In genomic region chr1:43837236-43837635, GRCm38 (mm10) we compare ENCODE assay signal across 24 mouse cellular contexts. TPM values are rescaled to one million over a fixed set of nuclear protein-coding genes. Genes with fewer than 3 reads are reported as not detected.
A peak's percentile ranks its signal among the peaks of the same experiment; 100 is the strongest.
DNase-seq lines count a peak whose midpoint lies in the region; ATAC-seq and TF ChIP-seq lines count a peak whose summit lies in the region.
"Had no signal": no experiment of that assay in that cellular context is flagged by ENCODE, and none has a peak within 500 bp of the region (broad histone marks: within the 10 kb centered on the region; RNA-seq: fewer than 3 reads in every experiment).

No protein-coding gene starts in this region.

- ATAC-seq in kidney, embryonic 14.5 days (ENCODE audit: low FRiP score, low TSS enrichment) = no peak
- ATAC-seq: activated CD4-positive, CD25-positive, alpha-beta regulatory T cell, adult 4 months; forebrain, embryonic 14.5 days; forebrain, embryonic 16.5 days; Patski had no signal

- WGBS in kidney, adult 2 months = 57% methylated on average over 1 of the region's 1 CpGs
- WGBS in kidney, embryonic 14.5 days = 97% methylated on average over 1 of the region's 1 CpGs

- no peaks in the 10 kb centered on the region for H3K9me3 ChIP-seq in kidney, embryonic 14.5 days (ENCODE audit: control insufficient read depth, low read length)
- H3K9me3 ChIP-seq: embryonic facial prominence, embryonic 13.5 days; embryonic facial prominence, embryonic 15.5 days; forebrain, embryonic 10.5 days; forebrain, embryonic 12.5 days had no signal

- no peaks in the 10 kb centered on the region for H3K36me3 ChIP-seq in kidney, adult 2 months (ENCODE audit: control insufficient read depth, insufficient read depth, low read length)
- no peaks in the 10 kb centered on the region for H3K36me3 ChIP-seq in kidney, embryonic 14.5 days (ENCODE audit: control insufficient read depth, insufficient read depth, low read length)
- H3K36me3 ChIP-seq: embryonic facial prominence, embryonic 13.5 days; embryonic facial prominence, embryonic 15.5 days; forebrain, embryonic 10.5 days; forebrain, embryonic 12.5 days had no signal

- TF ChIP-seq CTCF in kidney, adult 2 months (conservative IDR thresholded peaks at IDR 0.05; ENCODE audit: insufficient read depth, insufficient read length, low read depth, low read length) = no peak

- H3K4me3 ChIP-seq in kidney, adult 2 months (ENCODE audit: insufficient read depth, low read depth, low read length) = no peak overlapping the region
- no peak overlapping the region for H3K4me3 ChIP-seq in kidney, embryonic 14.5 days (ENCODE audit: low read length)
- H3K4me3 ChIP-seq: embryonic facial prominence, embryonic 13.5 days; embryonic facial prominence, embryonic 15.5 days; erythroblast, embryonic 14.5 days; forebrain, embryonic 10.5 days; forebrain, embryonic 12.5 days had no signal

- no peak overlapping the region for H3K27ac ChIP-seq in kidney, adult 2 months (ENCODE audit: insufficient read depth, low read depth, low read length)
- H3K27ac ChIP-seq in kidney, embryonic 14.5 days (ENCODE audit: low read depth, low read length) = no peak overlapping the region
- H3K27ac ChIP-seq: embryonic facial prominence, embryonic 13.5 days; embryonic facial prominence, embryonic 15.5 days; forebrain, embryonic 10.5 days; forebrain, embryonic 12.5 days had no signal

- H3K4me2 ChIP-seq in kidney, embryonic 14.5 days (replicated peaks; ENCODE audit: low read depth, low read length) = no peak overlapping the region
- H3K4me2 ChIP-seq: embryonic facial prominence, embryonic 13.5 days; embryonic facial prominence, embryonic 15.5 days; forebrain, embryonic 12.5 days had no signal

- H3K4me1 ChIP-seq in kidney, adult 2 months (ENCODE audit: control insufficient read depth, insufficient read depth, low read length) = no peaks in the 10 kb centered on the region; the same call in 1 of the 2 replicates
- no peaks in the 10 kb centered on the region for H3K4me1 ChIP-seq in kidney, embryonic 14.5 days (ENCODE audit: control insufficient read depth, insufficient read depth, low read length)
- H3K4me1 ChIP-seq: embryonic facial prominence, embryonic 13.5 days; embryonic facial prominence, embryonic 15.5 days; forebrain, embryonic 10.5 days; forebrain, embryonic 12.5 days had no signal

- no peaks in the 10 kb centered on the region for H3K27me3 ChIP-seq in kidney, adult 2 months (replicated peaks; ENCODE audit: control insufficient read depth, insufficient read depth, low read length)
- no peaks in the 10 kb centered on the region for H3K27me3 ChIP-seq in kidney, embryonic 14.5 days (ENCODE audit: control insufficient read depth, insufficient read depth, low read length)
- H3K27me3 ChIP-seq: embryonic facial prominence, embryonic 13.5 days; embryonic facial prominence, embryonic 15.5 days; forebrain, embryonic 12.5 days; Patski had no signal

- no peak overlapping the region for H3K9ac ChIP-seq in kidney, embryonic 14.5 days (ENCODE audit: low read depth, low read length)
- H3K9ac ChIP-seq: embryonic facial prominence, embryonic 13.5 days; embryonic facial prominence, embryonic 15.5 days; forebrain, embryonic 12.5 days had no signal

- TF ChIP-seq POLR2A in kidney, adult 2 months (IDR thresholded peaks at IDR 0.05; ENCODE audit: low read depth, low read length) = no peak

- DNase-seq in kidney, adult 2 months = peak; percentile 71
- DNase-seq in kidney, adult 18-20 months = no peak
- DNase-seq in kidney, adult 9 months = peak; percentile 61
- DNase-seq in Muller cell, postnatal 12 days (ENCODE audit: inconsistent ontology term) = peak; percentile 15
- no peak for DNase-seq in cerebellum, adult 9-11 months
- DNase-seq: adrenal gland, adult 8-10 months; adrenal gland, postnatal 14 days; adrenal gland, postnatal 36 days; cerebellum, adult 11-12 months; cerebellum, adult 2 months; cerebellum, adult 9-10 months; cerebellum, postnatal 14 days; cerebellum, postnatal 36 days; embryo, embryonic 11 days had no signal

RNA-seq across cellular contexts. Expression of gene Uxs1, which starts 9.6 kb away (rescaled TPM):
- 25.0 and 26.9 TPM in 2 replicates for polyA plus RNA-seq in kidney, adult 2 months (2012; rRNA removed)
- 20.4 and 25.0 TPM in 2 replicates for polyA plus RNA-seq in kidney, embryonic 14.5 days (2014; fragmentation: Nextera tagmentation; extraction: Ambion mirVana)

Comparison
In these comparisons a context has a peak if more than half of its experiments do, and no peak if none do; other contexts are left out.
1. DNase-seq: peak in kidney, adult 2 months (single experiment), kidney, adult 9 months (single experiment) and Muller cell, postnatal 12 days (single experiment); none in kidney, adult 18-20 months (single experiment) and cerebellum, adult 9-11 months (single experiment).